Mouse (Mus musculus) heart, adult 2 months (tissue): ENCODE results near the gene Map3k20. TPM values are rescaled to one million over a fixed set of nuclear protein-coding genes. Genes with fewer than 3 reads are reported as not detected.

Experiments used
- DNase-seq, 2 experiments: peaks; one replicate each; pipeline ENCODE4 v3.0.0; 2021
- H3K27ac ChIP-seq: fragments of 200-600 bp; 2 replicates; pipeline ENCODE4 v1.8.1; 2022
- H3K27me3 ChIP-seq: fragments of 200-500 bp; 2 replicates; pipeline ENCODE4 v1.6.1; 2012; ENCODE audit warnings: mild to moderate bottlenecking, low read length, inconsistent platforms, mixed read lengths; ENCODE audit not compliant: control insufficient read depth, insufficient read depth
- H3K36me3 ChIP-seq: fragments of 200-500 bp; 2 replicates; pipeline ENCODE4 v1.6.1; 2012; ENCODE audit warnings: low read length, inconsistent platforms; ENCODE audit not compliant: control insufficient read depth, insufficient read depth
- H3K4me1 ChIP-seq: fragments of 200-500 bp; 2 replicates; pipeline ENCODE4 v1.6.1; 2011; ENCODE audit warnings: low read length; ENCODE audit not compliant: control insufficient read depth, insufficient read depth
- H3K4me3 ChIP-seq: fragments of 200-600 bp; 2 replicates; pipeline ENCODE4 v1.8.1; 2022
- H3K79me2 ChIP-seq: fragments of 200-500 bp; replicated peaks from 2 replicates; pipeline ENCODE4 v1.6.1; 2012; ENCODE audit warnings: mild to moderate bottlenecking, inconsistent platforms, low read length, moderate library complexity, mixed read lengths; ENCODE audit not compliant: control insufficient read depth, insufficient read depth
- H3K9ac ChIP-seq: fragments of 200-500 bp; 2 replicates; pipeline ENCODE4 v1.6.1; 2012; ENCODE audit warnings: low read depth, mild to moderate bottlenecking, control low read depth, inconsistent platforms, low read length, mixed read lengths
- CTCF ChIP-seq: fragments of 200-600 bp; IDR thresholded peaks from 2 replicates; pipeline ENCODE4 v1.8.1; 2022; ENCODE audit warnings: antibody characterized with exemption, mild to moderate bottlenecking, moderate library complexity
- EP300 ChIP-seq: fragments of 200-500 bp; IDR thresholded peaks from 2 replicates; pipeline ENCODE4 v1.6.1; 2011; ENCODE audit warnings: low read depth, low read length, control low read depth; ENCODE audit not compliant: insufficient read depth
- POLR2A ChIP-seq: fragments of 200-500 bp; IDR thresholded peaks from 2 replicates; pipeline ENCODE4 v1.6.1; 2011; ENCODE audit warnings: mild to moderate bottlenecking, low read depth, low read length, control low read depth; ENCODE audit not compliant: insufficient read depth
- WGBS: fragments of 180-500 bp; shearing (Covaris S2); methylation state at CpG from one replicate; pipeline ENCODE4 v1.1.7; 2018; 5-methylcytosine and 5-hydroxymethylcytosine counted together
- intact Hi-C: fragments of 180-260 bp; cut with DNase I; formaldehyde crosslinking; loops from one replicate; pipeline ENCODE4 v1.15.1; 2025
- long read RNA-seq: library from polyadenylated mRNA; stranded (forward); transcript quantifications from one replicate; pipeline ENCODE4 v2.0.0, GENCODE M21; 2021
- polyA plus RNA-seq: library from polyadenylated mRNA; depleted of rRNA; stranded (reverse); fragments of >200 nt; gene quantifications from 2 replicates; pipeline ENCODE4 v1.2.3, GENCODE M21; 2012; rRNA removed
- total RNA-seq, 2 experiments: library from RNA; stranded (reverse); gene quantifications; 2 replicates each; pipeline ENCODE4 v1.2.3; 2021

Map3k20 gene
- total RNA-seq (100 to 1,000 TPM; 275 to 303 TPM), polyA plus RNA-seq (75.1 and 124 TPM in 2 replicates)
- long read RNA-seq, full-length matches to known transcripts = 19 of 57 reads
- long read RNA-seq, partial matches to known transcripts = 17 of 57 reads
- long read RNA-seq, other reads (novel, unspliced or antisense) = 21 of 57 reads

- Histone ChIP-seq H3K36me3 (no peaks in the 10 kb centered on the region; the same call in none of the 2 replicates), H3K4me3 (peak within 1 kb of the TSS; percentile 74), H3K27ac (peak within 1 kb of the TSS; percentile 97), H3K27me3 (no peaks in the 10 kb centered on the region), H3K79me2 (peaks cover 2% of the 10 kb centered on the region), H3K4me1 (peaks cover 13% of the 10 kb centered on the region), H3K9ac (peak within 1 kb of the TSS; percentile 100)
- TF ChIP-seq CTCF (peak; percentile 78), POLR2A (no peak)
- 1% methylated on average over 50 of the region's 50 CpGs for WGBS
- intact Hi-C loops = loop anchor here (1.0 to 5.0 kb wide), 2 partner anchors 48 to 105 kb away; no protein-coding TSS in a partner anchor
- DNase-seq = peak; percentile 87
Observed at GRCm38 (mm10) chr2:72285256-72285887, at the start of gene Map3k20. Gene Map3k20 (plus strand): TSS chr2:72285637.

GRCm38 (mm10) chr2:72238421-72238820, 47.0 kb upstream of the Map3k20 start:
- intact Hi-C loops = loop anchor here (5.0 kb wide), 1 partner anchor 49 kb away; the partner anchor contains the start of gene Map3k20

GRCm38 (mm10) chr2:72238925-72239324, 46.5 kb upstream of the Map3k20 start:
- H3K27me3 ChIP-seq = no peaks in the 10 kb centered on the region
- H3K27ac ChIP-seq = no peak overlapping the region
- no peaks in the 10 kb centered on the region for H3K79me2 ChIP-seq
- peaks cover 6% of the 10 kb centered on the region; the same call in 1 of the 2 replicates for H3K36me3 ChIP-seq
- intact Hi-C loops = loop anchor here (5.0 kb wide), 1 partner anchor 48 kb away; the partner anchor contains the start of gene Map3k20
- H3K9ac ChIP-seq = no peak overlapping the region
- no peak for TF ChIP-seq POLR2A
- TF ChIP-seq EP300 = no peak
- TF ChIP-seq CTCF = no peak
- 87% methylated on average over 11 of the region's 11 CpGs for WGBS
- DNase-seq = no peak
- peaks cover 3% of the 10 kb centered on the region for H3K4me1 ChIP-seq
- H3K4me3 ChIP-seq = no peak overlapping the region

More at GRCm38 (mm10) chr2:72238421-72238820, 47.0 kb upstream of the Map3k20 start:
- DNase-seq = no peak
- 85% methylated on average over 2 of the region's 2 CpGs for WGBS
- H3K4me1 ChIP-seq = peaks cover 3% of the 10 kb centered on the region
- no peaks in the 10 kb centered on the region for H3K27me3 ChIP-seq
- TF ChIP-seq CTCF (no peak), EP300 (no peak), POLR2A (no peak)
- H3K79me2 ChIP-seq = no peaks in the 10 kb centered on the region
- H3K9ac ChIP-seq = no peak overlapping the region
- H3K27ac ChIP-seq = no peak overlapping the region
- peaks cover 3% of the 10 kb centered on the region; the same call in 1 of the 2 replicates for H3K36me3 ChIP-seq
- no peak overlapping the region for H3K4me3 ChIP-seq

- no peak for DNase-seq
Observed at GRCm38 (mm10) chr2:72239456-72239855, 46.0 kb upstream of the Map3k20 start.

GRCm38 (mm10) chr2:72239993-72240392, 45.4 kb upstream of the Map3k20 start:
- WGBS = 59% methylated on average over 7 of the region's 7 CpGs
- intact Hi-C loops = loop anchor here (5.0 kb wide), 1 partner anchor 47 kb away; the partner anchor contains the start of gene Map3k20

More at GRCm38 (mm10) chr2:72239456-72239855, 46.0 kb upstream of the Map3k20 start:
- Histone ChIP-seq H3K27me3 (no peaks in the 10 kb centered on the region), H3K4me3 (no peak overlapping the region), H3K79me2 (no peaks in the 10 kb centered on the region), H3K4me1 (peaks cover 3% of the 10 kb centered on the region), H3K36me3 (peaks cover 6% of the 10 kb centered on the region; the same call in 1 of the 2 replicates), H3K27ac (no peak overlapping the region; the same call in 1 of the 2 replicates), H3K9ac (no peak overlapping the region)
- intact Hi-C loops = loop anchor here (5.0 kb wide), 1 partner anchor 48 kb away; the partner anchor contains the start of gene Map3k20
- TF ChIP-seq CTCF (no peak), POLR2A (no peak), EP300 (no peak)
- 89% methylated on average over 8 of the region's 8 CpGs for WGBS

GRCm38 (mm10) chr2:72240691-72241090, 44.7 kb upstream of the Map3k20 start:
- no peak overlapping the region for H3K9ac ChIP-seq
- H3K4me3 ChIP-seq = no peak overlapping the region
- H3K27me3 ChIP-seq = no peaks in the 10 kb centered on the region
- DNase-seq = no peak
- peaks cover 6% of the 10 kb centered on the region for H3K36me3 ChIP-seq
- intact Hi-C loops = no loop called here
- no peak for TF ChIP-seq CTCF
- TF ChIP-seq POLR2A = no peak
- no peak for TF ChIP-seq EP300
- no peak overlapping the region for H3K27ac ChIP-seq
- peaks cover 3% of the 10 kb centered on the region for H3K4me1 ChIP-seq
- 86% methylated on average over 7 of the region's 7 CpGs for WGBS
- H3K79me2 ChIP-seq = no peaks in the 10 kb centered on the region

More at GRCm38 (mm10) chr2:72239993-72240392, 45.4 kb upstream of the Map3k20 start:
- H3K9ac ChIP-seq = no peak overlapping the region
- no peak overlapping the region for H3K4me3 ChIP-seq
- peaks cover 3% of the 10 kb centered on the region for H3K4me1 ChIP-seq
- DNase-seq = no peak
- H3K36me3 ChIP-seq = peaks cover 6% of the 10 kb centered on the region; the same call in 1 of the 2 replicates
- H3K27me3 ChIP-seq = no peaks in the 10 kb centered on the region
- no peaks in the 10 kb centered on the region for H3K79me2 ChIP-seq
- peak overlapping the region; percentile 28 for H3K27ac ChIP-seq
- no peak for TF ChIP-seq EP300
- TF ChIP-seq CTCF = no peak
- no peak for TF ChIP-seq POLR2A
